Mouse (Mus musculus): ENCODE measurements around the gene Bag5. TPM values are rescaled to one million over a fixed set of nuclear protein-coding genes. Genes with fewer than 3 reads are reported as not detected.
A peak's percentile ranks its signal among the peaks of the same experiment; 100 is the strongest.

The Bag5 gene
- polyA plus RNA-seq, 1 experiment, result 49.6 TPM

DNA sequence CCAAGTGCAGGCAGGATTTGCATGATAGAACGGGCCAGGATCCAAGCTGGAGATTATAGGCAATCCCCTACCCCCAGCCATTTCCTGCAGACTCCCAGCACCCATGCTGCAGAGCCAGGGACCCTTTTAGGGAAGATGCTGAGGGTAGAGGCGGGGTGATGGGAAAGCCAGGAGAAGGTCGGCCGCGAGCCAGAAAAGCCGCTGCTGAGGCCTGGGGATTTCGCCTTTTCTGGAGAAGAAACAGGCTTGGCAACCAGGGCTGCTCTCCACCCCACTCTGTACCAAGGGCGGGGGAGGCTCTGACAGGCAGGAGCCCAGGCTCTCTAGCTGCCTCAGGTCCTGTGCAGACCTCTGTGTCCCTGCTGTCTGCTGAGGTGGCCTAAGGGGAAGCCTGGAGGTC lies 31.8 kb downstream of the Bag5 start:
- H3K4me1 ChIP-seq (ENCODE audit: control insufficient read depth, insufficient read depth, low read length), result peaks cover 10% of the 10 kb centered on the region
- TF ChIP-seq POLR2A (IDR thresholded peaks at IDR 0.05; ENCODE audit: extremely low read depth, insufficient read depth, low read length), result no peak
- no peak for TF ChIP-seq CTCF (IDR thresholded peaks at IDR 0.05; ENCODE audit: extremely low read depth, insufficient read depth, low read length)
- no peak overlapping the region for H3K4me3 ChIP-seq (ENCODE audit: insufficient read depth, low read length)
- H3K27ac ChIP-seq (ENCODE audit: insufficient read depth, low read length), result peak overlapping the region; percentile 85

DNA sequence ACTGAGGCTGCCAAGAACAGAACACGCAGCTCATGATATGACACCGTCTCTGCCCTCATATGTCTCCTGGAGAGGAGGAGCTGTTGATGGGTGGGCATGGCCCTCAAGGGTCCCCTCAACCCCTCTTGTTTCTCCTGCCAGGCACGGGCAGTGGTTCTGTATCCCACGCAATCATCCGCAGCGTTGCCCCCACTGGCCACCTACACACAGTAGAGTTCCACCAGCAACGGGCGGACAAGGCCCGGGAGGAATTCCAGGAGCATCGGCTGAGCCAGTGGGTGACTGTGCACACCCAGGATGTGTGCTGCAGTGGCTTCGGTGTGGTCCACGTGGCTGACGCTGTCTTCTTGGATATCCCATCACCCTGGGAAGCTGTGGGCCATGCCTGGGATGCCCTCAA lies 32.4 kb downstream of the Bag5 start:
- Histone ChIP-seq H3K4me1 (ENCODE audit: control insufficient read depth, insufficient read depth, low read length) (peaks cover 10% of the 10 kb centered on the region), H3K27ac (ENCODE audit: insufficient read depth, low read length) (peak overlapping the region; percentile 85), H3K4me3 (ENCODE audit: insufficient read depth, low read length) (no peak overlapping the region)
- TF ChIP-seq POLR2A (IDR thresholded peaks at IDR 0.05; ENCODE audit: extremely low read depth, insufficient read depth, low read length) (no peak), CTCF (IDR thresholded peaks at IDR 0.05; ENCODE audit: extremely low read depth, insufficient read depth, low read length) (no peak)

DNA sequence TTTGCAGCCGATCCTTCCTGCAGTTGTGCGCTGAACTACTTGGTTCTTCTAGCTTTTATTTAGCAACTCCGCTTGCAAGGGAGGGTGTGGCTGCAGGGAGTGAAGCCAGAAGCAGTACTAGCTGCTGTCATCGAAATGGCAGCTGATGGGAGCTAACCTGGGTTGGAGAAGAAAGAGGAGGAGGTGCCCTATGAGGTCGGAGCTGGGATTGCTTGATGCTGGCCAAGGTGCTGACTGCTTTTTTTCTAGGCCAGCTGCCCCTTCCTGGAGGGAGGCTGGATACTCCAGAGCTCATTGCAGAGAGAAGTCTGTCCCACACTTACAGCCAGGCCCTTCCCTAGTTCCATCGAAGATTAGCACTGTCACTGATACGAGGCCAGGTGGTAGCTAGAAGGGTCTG lies 34.1 kb downstream of the Bag5 start:
- H3K4me1 ChIP-seq (ENCODE audit: control insufficient read depth, insufficient read depth, low read length), result peaks cover 10% of the 10 kb centered on the region
- TF ChIP-seq POLR2A (IDR thresholded peaks at IDR 0.05; ENCODE audit: extremely low read depth, insufficient read depth, low read length) (no peak), CTCF (IDR thresholded peaks at IDR 0.05; ENCODE audit: extremely low read depth, insufficient read depth, low read length) (no peak)
- no peak overlapping the region for H3K27ac ChIP-seq (ENCODE audit: insufficient read depth, low read length)
- peak overlapping the region; percentile 71 for H3K4me3 ChIP-seq (ENCODE audit: insufficient read depth, low read length)

DNA sequence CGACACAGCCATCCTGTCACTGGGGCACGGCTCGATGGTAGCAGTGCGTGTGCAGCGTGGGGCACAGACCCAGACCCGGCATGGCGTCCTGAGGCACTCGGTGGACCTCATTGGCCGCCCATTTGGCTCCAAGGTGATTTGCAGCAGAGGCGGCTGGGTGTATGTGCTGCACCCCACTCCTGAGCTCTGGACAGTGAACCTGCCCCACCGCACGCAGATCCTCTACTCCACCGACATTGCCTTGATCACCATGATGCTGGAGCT lies 34.5 kb downstream of the Bag5 start:
- TF ChIP-seq CTCF (IDR thresholded peaks at IDR 0.05; ENCODE audit: extremely low read depth, insufficient read depth, low read length), result no peak
- H3K4me3 ChIP-seq (ENCODE audit: insufficient read depth, low read length), result peak overlapping the region; percentile 71
- no peak overlapping the region for H3K27ac ChIP-seq (ENCODE audit: insufficient read depth, low read length)
- peaks cover 10% of the 10 kb centered on the region for H3K4me1 ChIP-seq (ENCODE audit: control insufficient read depth, insufficient read depth, low read length)

DNA sequence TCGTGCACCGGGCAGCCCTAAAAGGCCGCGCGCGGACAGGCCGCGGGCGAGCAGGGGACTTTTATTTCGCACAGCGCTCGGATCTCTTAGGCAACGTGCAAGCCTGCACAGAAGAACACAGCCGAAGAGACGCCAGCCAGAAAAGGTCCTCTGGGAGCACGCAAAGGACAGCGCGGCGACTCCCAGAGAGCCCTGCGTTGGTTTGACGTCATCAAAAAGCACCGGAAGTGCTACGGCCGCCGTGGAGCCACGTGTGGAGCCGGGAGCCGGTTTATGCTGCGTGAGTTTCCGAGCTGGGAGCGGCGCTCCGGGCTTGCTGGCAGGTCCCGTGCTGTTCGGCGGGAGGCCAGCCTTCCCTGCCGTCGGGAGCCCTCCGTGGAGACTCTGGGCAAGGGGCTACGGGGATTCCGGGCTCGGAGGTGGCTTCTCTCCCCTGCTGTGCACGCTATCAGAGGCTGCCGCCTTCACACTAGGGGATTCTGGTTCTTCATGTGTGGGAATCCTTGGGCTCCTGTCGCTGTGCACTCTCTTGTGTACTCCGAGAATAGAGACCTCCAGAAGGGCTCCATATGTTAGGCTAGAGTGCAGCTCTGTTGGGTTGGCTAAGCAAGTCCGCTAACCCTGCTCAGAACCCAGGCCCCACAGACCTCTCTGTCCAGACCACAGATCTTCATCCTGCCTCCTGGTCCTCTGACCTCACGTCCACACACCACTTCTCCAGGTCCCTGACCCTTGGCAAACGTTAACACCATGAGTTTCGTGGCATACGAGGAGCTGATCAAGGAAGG lies 35.0 kb downstream of the Bag5 start, which contains the start of gene Trmt61a:
Gene Trmt61a (plus strand): TSS at position 224 of the 788 bp plus-strand sequence.
- no peak for TF ChIP-seq CTCF (IDR thresholded peaks at IDR 0.05; ENCODE audit: extremely low read depth, insufficient read depth, low read length)
- TF ChIP-seq POLR2A (IDR thresholded peaks at IDR 0.05; ENCODE audit: extremely low read depth, insufficient read depth, low read length), result peak; percentile 78
- H3K27ac ChIP-seq (ENCODE audit: insufficient read depth, low read length), result peak within 1 kb of the TSS; percentile 98
- peaks cover 10% of the 10 kb centered on the region for H3K4me1 ChIP-seq (ENCODE audit: control insufficient read depth, insufficient read depth, low read length)
- peak within 1 kb of the TSS; percentile 71 for H3K4me3 ChIP-seq (ENCODE audit: insufficient read depth, low read length)

DNA sequence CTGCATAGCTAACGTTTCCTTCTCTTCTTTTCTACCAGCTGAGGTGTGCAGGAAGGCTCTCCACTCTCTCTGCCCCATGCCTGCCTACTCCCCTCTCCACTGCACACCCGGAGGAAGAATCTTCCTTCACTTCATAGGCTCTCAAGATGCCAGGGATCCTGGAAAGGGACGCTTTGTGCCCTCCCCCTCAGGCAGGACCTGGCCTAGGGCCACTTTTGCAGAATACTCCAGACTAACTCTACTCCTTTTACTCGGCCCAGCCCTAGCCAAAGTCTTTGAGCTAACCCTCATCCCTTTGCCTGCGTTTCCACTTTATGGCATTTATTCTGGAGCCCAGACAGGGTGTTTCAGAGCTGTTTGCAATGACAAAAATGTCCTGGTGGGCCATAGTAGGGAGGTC lies 35.6 kb downstream of the Bag5 start:
- Histone ChIP-seq H3K27ac (ENCODE audit: insufficient read depth, low read length) (peak overlapping the region; percentile 98), H3K4me3 (ENCODE audit: insufficient read depth, low read length) (peak overlapping the region; percentile 71), H3K4me1 (ENCODE audit: control insufficient read depth, insufficient read depth, low read length) (peaks cover 10% of the 10 kb centered on the region)
- TF ChIP-seq CTCF (IDR thresholded peaks at IDR 0.05; ENCODE audit: extremely low read depth, insufficient read depth, low read length) (no peak), POLR2A (IDR thresholded peaks at IDR 0.05; ENCODE audit: extremely low read depth, insufficient read depth, low read length) (no peak)

DNA sequence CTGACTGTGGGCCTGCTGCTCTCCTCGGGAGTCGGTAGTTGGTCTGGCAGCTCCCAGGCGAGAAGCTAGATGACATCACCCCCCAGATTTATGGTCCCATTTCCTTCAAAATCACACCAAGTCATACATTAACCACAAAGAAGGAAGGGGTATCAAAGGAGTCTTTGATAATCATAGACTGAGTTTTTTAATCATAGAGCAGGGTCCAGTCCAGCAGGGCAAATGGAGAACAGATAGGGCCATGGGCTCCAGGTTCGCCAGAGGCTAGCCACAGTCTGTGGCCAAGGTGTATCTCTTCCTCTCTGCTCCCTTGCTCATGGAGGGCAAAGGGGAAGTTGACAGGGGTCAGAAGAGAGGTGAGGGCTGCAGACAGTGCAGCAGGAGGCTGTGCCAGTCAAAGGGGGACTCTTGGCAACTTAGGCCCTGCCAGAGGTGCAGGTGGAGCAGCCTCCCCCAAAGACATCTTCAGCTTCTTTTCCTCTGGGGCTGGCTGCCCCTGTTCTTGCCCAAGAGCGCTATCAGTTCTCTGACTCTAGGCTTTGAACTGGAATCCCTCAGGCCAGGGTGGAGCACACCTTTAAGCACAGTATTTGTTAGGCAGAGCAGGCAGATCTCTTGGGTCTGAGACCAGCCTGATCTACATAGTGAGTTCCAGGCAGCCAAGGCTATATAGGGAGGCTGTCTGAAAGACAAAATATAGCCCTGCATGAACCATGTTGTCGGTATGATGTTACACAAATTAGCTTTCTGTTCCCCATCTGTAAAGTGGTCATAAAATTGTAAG lies 37.1 kb downstream of the Bag5 start:
- no peak for TF ChIP-seq CTCF (IDR thresholded peaks at IDR 0.05; ENCODE audit: extremely low read depth, insufficient read depth, low read length)
- TF ChIP-seq POLR2A (IDR thresholded peaks at IDR 0.05; ENCODE audit: extremely low read depth, insufficient read depth, low read length), result no peak
- no peak overlapping the region for H3K4me3 ChIP-seq (ENCODE audit: insufficient read depth, low read length)
- no peak overlapping the region for H3K27ac ChIP-seq (ENCODE audit: insufficient read depth, low read length)
- H3K4me1 ChIP-seq (ENCODE audit: control insufficient read depth, insufficient read depth, low read length), result peaks cover 10% of the 10 kb centered on the region

DNA sequence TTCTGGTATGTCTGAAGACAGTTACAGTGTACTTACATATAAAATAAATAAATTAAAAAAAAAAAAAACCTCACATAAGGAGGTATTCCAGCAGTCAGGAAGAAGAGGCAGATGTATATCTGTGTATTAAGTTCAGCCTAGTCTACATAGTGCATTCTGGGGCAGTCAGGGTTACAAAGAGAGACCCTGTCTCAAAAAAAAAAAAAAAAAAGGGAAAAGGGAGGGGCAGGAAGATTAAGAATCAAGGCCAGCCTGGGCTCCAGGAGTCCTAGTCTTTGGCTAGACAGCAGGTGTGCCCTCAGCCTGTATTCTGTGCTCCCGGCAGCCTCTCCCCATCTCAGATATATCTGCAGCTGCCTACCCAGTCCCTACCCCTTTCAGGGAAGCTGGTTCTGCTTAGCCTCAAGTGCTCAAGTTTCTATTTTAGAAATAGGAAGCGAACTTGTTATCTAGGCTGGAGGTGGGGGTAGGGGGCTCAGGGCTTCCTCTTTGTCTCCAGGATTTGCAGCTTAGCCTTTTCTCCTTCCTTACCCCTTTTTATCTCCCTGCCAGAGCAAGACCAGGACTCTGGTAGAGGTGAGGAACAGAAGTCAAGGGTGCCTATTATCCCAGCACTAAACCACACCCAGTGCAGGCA lies 38.1 kb downstream of the Bag5 start:
- TF ChIP-seq POLR2A (IDR thresholded peaks at IDR 0.05; ENCODE audit: extremely low read depth, insufficient read depth, low read length) (no peak), CTCF (IDR thresholded peaks at IDR 0.05; ENCODE audit: extremely low read depth, insufficient read depth, low read length) (no peak)
- Histone ChIP-seq H3K4me3 (ENCODE audit: insufficient read depth, low read length) (no peak overlapping the region), H3K4me1 (ENCODE audit: control insufficient read depth, insufficient read depth, low read length) (peaks cover 10% of the 10 kb centered on the region), H3K27ac (ENCODE audit: insufficient read depth, low read length) (no peak overlapping the region)

DNA sequence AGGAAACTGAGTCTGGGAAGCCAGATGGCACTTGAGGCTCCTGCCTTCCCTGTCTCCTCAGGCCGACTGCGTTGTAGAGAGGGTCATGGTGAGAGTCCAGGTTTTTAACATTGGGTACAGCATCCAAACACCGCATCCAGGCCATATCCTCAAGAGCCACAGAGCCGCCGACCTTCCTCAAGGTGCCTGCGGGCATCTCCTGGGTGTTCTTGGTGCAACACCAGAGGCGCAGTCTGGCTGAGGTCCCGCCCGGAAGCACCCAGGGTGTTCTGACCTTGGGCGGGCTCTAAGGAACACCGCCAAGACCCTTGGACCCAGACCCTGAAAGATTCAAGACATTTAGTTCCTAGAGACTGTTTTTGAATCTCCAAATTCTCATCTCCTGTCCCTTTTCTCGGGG lies 40.5 kb downstream of the Bag5 start:
- H3K27ac ChIP-seq (ENCODE audit: insufficient read depth, low read length), result peak overlapping the region; percentile 84
- TF ChIP-seq POLR2A (IDR thresholded peaks at IDR 0.05; ENCODE audit: extremely low read depth, insufficient read depth, low read length), result no peak
- no peak for TF ChIP-seq CTCF (IDR thresholded peaks at IDR 0.05; ENCODE audit: extremely low read depth, insufficient read depth, low read length)
- peaks cover 4% of the 10 kb centered on the region for H3K4me1 ChIP-seq (ENCODE audit: control insufficient read depth, insufficient read depth, low read length)

More for the DNA sequence above, 40.5 kb downstream of the Bag5 start:
- H3K4me3 ChIP-seq (ENCODE audit: insufficient read depth, low read length), result peak overlapping the region; percentile 99

Measured in cortical plate, adult 2 months (tissue).